Mouse (Mus musculus): ENCODE data around the gene Acp5. TPM values are rescaled to one million over a fixed set of nuclear protein-coding genes. Genes with fewer than 3 reads are reported as not detected.
A peak's percentile ranks its signal among the peaks of the same experiment; 100 is the strongest.

Gene Acp5
- total and polyA plus RNA-seq, 3 experiments = 1.6 to 20.8 (median 2.4) TPM

- intact Hi-C loops (cut with DNase I) = loop anchor here (2.0 to 10.0 kb wide), 2 partner anchors 47 to 113 kb away; partner anchors contain the start of genes Ccdc151, Gm49318, Prkcsh and Zfp653
- Histone ChIP-seq H3K36me3 (ENCODE audit: control insufficient read depth, insufficient read depth, low read length) (no peaks in the 10 kb centered on the region), H3K79me2 (replicated peaks; ENCODE audit: control insufficient read depth, insufficient read depth, low read length) (no peaks in the 10 kb centered on the region), H3K4me1 (ENCODE audit: control insufficient read depth, insufficient read depth, low read length) (peaks cover 3% of the 10 kb centered on the region), H3K27me3 (ENCODE audit: control insufficient read depth, insufficient read depth, low read length) (no peaks in the 10 kb centered on the region), H3K27ac (no peak overlapping the region), H3K4me3 (peak overlapping the region; percentile 73), H3K9ac (ENCODE audit: low read depth, low read length) (no peak overlapping the region)
- TF ChIP-seq CTCF (IDR thresholded peaks at IDR 0.05) = peak; percentile 50
- no peak for TF ChIP-seq POLR2A (IDR thresholded peaks at IDR 0.05; ENCODE audit: insufficient read depth, low read depth, low read length)
- no peak for TF ChIP-seq EP300 (IDR thresholded peaks at IDR 0.05; ENCODE audit: insufficient read depth, low read depth, low read length)
- WGBS = 39% methylated on average over 10 of the region's 10 CpGs
- peak in 1 of 2 experiments; percentile 40 for DNase-seq
Measured at GRCm38 (mm10) chr9:22117754-22118456, 17.6 kb downstream of the Acp5 start.

DNA sequence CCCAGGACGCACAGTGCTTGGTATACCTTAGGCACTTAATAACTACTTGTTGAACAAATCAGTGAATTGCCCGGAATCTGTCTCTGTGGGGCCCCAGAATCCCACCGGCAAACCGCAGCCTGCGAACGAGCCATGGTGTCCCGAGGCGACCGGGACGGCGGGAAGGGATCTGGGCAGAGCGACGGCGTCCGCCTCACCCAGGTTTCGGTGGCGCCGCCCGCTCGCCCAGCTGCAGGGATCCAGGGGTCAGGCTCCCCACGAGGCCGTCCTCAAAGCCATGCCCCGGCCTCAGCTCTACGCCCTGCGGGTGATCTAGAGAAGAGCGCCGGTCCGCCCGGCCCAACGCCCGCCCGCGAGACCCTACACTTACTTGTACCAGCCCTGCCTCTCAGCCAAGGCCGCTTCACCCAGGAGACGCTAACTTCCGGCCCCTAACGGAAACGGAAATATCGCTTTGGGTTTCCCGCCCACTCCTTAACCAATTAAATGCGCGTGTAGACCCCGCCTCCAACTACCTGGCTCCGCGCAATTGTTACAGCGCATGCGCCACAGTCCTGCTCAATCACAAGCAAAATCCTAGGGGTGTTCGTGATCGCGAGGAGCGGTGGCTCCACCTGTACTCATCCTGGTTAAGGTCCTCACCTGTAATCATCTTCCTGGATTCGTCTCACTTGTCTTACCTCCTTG, 18.6 kb downstream of the Acp5 start, which contains the start of gene Elof1:
TSS of gene Elof1 (minus strand) at position 433 of the 687 bp plus-strand sequence.
- DNase-seq = peak; percentile 90 to 94
- H3K79me2 ChIP-seq (replicated peaks; ENCODE audit: control insufficient read depth, insufficient read depth, low read length) = no peaks in the 10 kb centered on the region
- peak within 1 kb of the TSS; percentile 83 for H3K9ac ChIP-seq (ENCODE audit: low read depth, low read length)
- no peaks in the 10 kb centered on the region for H3K36me3 ChIP-seq (ENCODE audit: control insufficient read depth, insufficient read depth, low read length)
- peak within 1 kb of the TSS; percentile 73 for H3K4me3 ChIP-seq
- TF ChIP-seq CTCF (IDR thresholded peaks at IDR 0.05) (no peak), POLR2A (IDR thresholded peaks at IDR 0.05; ENCODE audit: insufficient read depth, low read depth, low read length) (peak; percentile 88), EP300 (IDR thresholded peaks at IDR 0.05; ENCODE audit: insufficient read depth, low read depth, low read length) (peak; percentile 42; the same call in 1 of the 2 replicates)
- peaks cover 3% of the 10 kb centered on the region for H3K4me1 ChIP-seq (ENCODE audit: control insufficient read depth, insufficient read depth, low read length)
- under 1% methylated on average over 52 of the region's 52 CpGs for WGBS
- no peaks in the 10 kb centered on the region for H3K27me3 ChIP-seq (ENCODE audit: control insufficient read depth, insufficient read depth, low read length)
- intact Hi-C loops (cut with DNase I) = loop anchor here (2.0 to 10.0 kb wide), 2 partner anchors 46 to 112 kb away; partner anchors contain the start of genes Ccdc151, Gm49318, Prkcsh and Zfp653
- H3K27ac ChIP-seq = peak within 1 kb of the TSS; percentile 86

DNA sequence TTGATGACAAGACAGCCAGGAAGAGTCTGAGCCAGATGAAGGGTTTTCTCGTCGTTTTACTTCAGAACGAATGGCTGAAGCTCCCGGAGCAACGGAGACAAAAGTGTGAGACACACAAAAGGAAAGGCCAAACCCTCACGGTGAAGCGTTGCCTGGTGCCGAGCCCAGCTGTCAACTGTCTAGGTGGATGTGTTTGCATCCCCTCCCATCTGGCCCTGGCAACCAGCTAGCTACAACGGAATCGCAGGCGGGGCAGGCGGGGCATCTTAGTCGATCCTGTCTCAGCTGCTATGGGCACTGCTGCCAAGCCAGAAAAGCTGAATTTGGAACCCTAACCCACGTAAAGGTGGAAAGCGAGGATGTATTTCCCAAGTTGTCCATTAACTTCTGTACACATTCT, 19.4 kb downstream of the Acp5 start:
- TF ChIP-seq POLR2A (IDR thresholded peaks at IDR 0.05; ENCODE audit: insufficient read depth, low read depth, low read length) (no peak), CTCF (IDR thresholded peaks at IDR 0.05) (no peak), EP300 (IDR thresholded peaks at IDR 0.05; ENCODE audit: insufficient read depth, low read depth, low read length) (no peak)
- H3K4me3 ChIP-seq = peak overlapping the region; percentile 73
- H3K36me3 ChIP-seq (ENCODE audit: control insufficient read depth, insufficient read depth, low read length) = no peaks in the 10 kb centered on the region
- intact Hi-C loops (cut with DNase I) = loop anchor here (2.0 to 10.0 kb wide), 2 partner anchors 45 to 111 kb away; partner anchors contain the start of genes Ccdc151, Gm49318, Prkcsh and Zfp653
- no peaks in the 10 kb centered on the region for H3K27me3 ChIP-seq (ENCODE audit: control insufficient read depth, insufficient read depth, low read length)
- H3K79me2 ChIP-seq (replicated peaks; ENCODE audit: control insufficient read depth, insufficient read depth, low read length) = no peaks in the 10 kb centered on the region
- no peak overlapping the region for H3K27ac ChIP-seq
- H3K9ac ChIP-seq (ENCODE audit: low read depth, low read length) = no peak overlapping the region
- no peak for DNase-seq
- peaks cover 3% of the 10 kb centered on the region for H3K4me1 ChIP-seq (ENCODE audit: control insufficient read depth, insufficient read depth, low read length)
- WGBS = 20% methylated on average over 15 of the region's 15 CpGs

DNA sequence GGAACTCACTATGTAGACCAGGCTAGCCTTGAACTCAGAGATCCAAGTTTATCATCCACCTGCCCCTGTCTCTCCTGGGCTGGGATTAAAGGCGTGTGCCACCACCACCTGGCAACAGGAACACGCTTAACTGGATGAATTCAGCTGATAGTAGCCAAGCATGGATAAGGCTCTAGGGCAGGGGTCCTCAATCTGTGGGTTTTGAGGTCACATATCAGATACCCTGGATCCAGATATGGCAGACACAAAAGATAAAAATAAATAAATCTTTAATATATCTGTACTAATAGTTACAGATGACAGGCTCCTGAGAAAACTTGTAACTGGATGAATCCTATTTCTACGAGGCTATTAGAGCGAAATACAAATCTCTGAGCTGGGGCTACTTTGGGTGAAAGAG, 19.9 kb downstream of the Acp5 start:
- H3K27ac ChIP-seq = no peak overlapping the region
- H3K36me3 ChIP-seq (ENCODE audit: control insufficient read depth, insufficient read depth, low read length) = no peaks in the 10 kb centered on the region
- H3K4me1 ChIP-seq (ENCODE audit: control insufficient read depth, insufficient read depth, low read length) = peaks cover 3% of the 10 kb centered on the region
- H3K79me2 ChIP-seq (replicated peaks; ENCODE audit: control insufficient read depth, insufficient read depth, low read length) = no peaks in the 10 kb centered on the region
- no peak overlapping the region for H3K9ac ChIP-seq (ENCODE audit: low read depth, low read length)
- 88% methylated on average over 4 of the region's 4 CpGs for WGBS
- TF ChIP-seq POLR2A (IDR thresholded peaks at IDR 0.05; ENCODE audit: insufficient read depth, low read depth, low read length) (no peak), CTCF (IDR thresholded peaks at IDR 0.05) (no peak), EP300 (IDR thresholded peaks at IDR 0.05; ENCODE audit: insufficient read depth, low read depth, low read length) (no peak)
- DNase-seq = no peak
- intact Hi-C loops (cut with DNase I) = loop anchor here (2.0 to 10.0 kb wide), 2 partner anchors 45 to 111 kb away; partner anchors contain the start of genes Ccdc151, Gm49318, Prkcsh and Zfp653
- H3K4me3 ChIP-seq = no peak overlapping the region
- no peaks in the 10 kb centered on the region for H3K27me3 ChIP-seq (ENCODE audit: control insufficient read depth, insufficient read depth, low read length)

DNA sequence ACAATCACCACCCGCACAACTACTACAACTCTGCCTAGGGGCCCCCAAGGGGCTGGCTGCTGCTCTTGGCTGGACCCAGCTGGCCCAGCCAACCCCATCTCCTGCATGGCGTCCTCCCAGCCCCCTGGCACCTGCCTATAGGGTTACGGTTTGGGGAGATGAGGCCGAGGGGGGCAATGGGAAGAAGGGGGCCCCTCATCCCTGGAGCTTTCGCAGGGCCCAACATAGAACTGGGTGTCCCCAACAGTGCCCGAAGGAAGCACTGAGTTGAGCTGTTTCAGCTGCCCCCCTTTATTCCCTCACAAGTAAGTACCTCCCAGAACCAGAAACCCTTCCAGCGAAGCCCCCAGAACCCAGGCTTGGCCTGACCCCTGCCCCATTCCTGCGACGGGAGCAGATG, 27.3 kb downstream of the Acp5 start:
- no peak overlapping the region for H3K4me3 ChIP-seq
- no peaks in the 10 kb centered on the region for H3K27me3 ChIP-seq (ENCODE audit: control insufficient read depth, insufficient read depth, low read length)
- H3K27ac ChIP-seq = no peak overlapping the region
- intact Hi-C loops (cut with DNase I) = no loop called here
- TF ChIP-seq POLR2A (IDR thresholded peaks at IDR 0.05; ENCODE audit: insufficient read depth, low read depth, low read length) (no peak), CTCF (IDR thresholded peaks at IDR 0.05) (no peak), EP300 (IDR thresholded peaks at IDR 0.05; ENCODE audit: insufficient read depth, low read depth, low read length) (no peak)
- WGBS = 88% methylated on average over 9 of the region's 9 CpGs
- H3K9ac ChIP-seq (ENCODE audit: low read depth, low read length) = no peak overlapping the region
- H3K4me1 ChIP-seq (ENCODE audit: control insufficient read depth, insufficient read depth, low read length) = no peaks in the 10 kb centered on the region
- H3K36me3 ChIP-seq (ENCODE audit: control insufficient read depth, insufficient read depth, low read length) = no peaks in the 10 kb centered on the region
- no peaks in the 10 kb centered on the region for H3K79me2 ChIP-seq (replicated peaks; ENCODE audit: control insufficient read depth, insufficient read depth, low read length)
- no peak for DNase-seq

Data from heart, adult 2 months (tissue).